Mouse (Mus musculus) G1E-ER4 (cell line): ENCODE data around the gene Rgs7. TPM values are rescaled to one million over a fixed set of nuclear protein-coding genes. Genes with fewer than 3 reads are reported as not detected.

Experiments used
- GATA1 ChIP-seq: IDR thresholded peaks from one replicate; pipeline ENCODE4 v1.8.0; 2012; ENCODE audit warnings: low read length, inconsistent platforms
- polyA plus RNA-seq: library from polyadenylated mRNA; stranded (reverse); fragments of >175 nt; gene quantifications from 2 replicates; pipeline ENCODE4 v1.2.3, GENCODE M21; 2012

Rgs7 gene
- polyA plus RNA-seq, 1 experiment: not detected

DNA sequence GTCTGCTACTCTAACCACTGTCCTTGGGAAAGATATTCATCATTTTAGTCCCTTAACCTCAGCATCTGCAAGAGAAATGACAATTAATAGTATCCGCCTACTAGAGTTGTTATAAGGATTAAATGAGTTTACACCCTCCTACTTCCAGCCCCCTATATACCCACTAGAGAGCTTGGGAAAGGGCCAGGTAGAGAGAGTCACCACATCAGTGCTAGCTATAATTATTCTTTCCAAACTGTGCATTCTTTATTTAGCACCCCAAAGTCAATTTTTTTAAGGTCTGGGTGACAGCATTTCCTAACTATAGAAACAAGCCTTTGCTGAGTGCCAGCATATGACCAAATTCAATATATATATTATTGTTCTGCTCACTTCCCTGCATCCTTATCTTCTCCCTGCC is 195.4 kb downstream of the Rgs7 start:
- no peak for TF ChIP-seq GATA1

DNA sequence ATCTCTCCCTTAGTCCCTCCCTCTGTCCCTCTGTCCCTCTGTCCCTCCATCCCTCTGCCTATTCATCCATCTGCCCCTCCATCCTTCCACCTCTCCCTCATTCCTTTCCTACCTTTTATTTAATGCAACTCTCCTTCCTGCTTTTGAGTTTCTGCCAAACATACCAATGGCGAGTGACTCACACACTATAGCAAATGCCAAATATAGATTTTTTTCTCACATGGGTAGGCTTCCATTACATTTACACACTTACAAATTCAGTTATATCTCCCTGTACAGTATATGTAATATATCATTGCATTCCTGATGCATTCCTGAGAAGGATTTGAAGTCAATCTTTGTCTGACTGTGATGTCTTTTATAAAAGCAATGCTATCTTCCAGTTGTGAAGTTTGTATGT is 202.2 kb downstream of the Rgs7 start:
- no peak for TF ChIP-seq GATA1

DNA sequence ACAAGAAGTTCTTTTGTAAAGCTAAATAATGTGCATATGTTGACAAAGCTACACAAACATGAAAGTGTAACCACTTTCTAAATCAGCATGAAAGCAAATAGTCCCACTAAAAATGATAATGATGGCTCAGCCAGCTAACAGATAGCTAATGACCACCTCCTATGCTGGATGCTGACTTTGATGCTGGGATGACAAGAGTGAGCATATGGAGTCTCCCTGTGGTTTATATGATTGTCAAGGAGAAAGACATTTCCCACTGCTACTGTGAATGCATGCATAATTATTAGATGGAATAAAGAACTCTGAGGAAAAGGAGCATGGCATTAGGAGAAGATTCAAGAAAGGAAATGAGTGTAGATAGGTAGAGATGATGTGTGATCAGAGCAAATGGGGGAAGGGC is 230.0 kb downstream of the Rgs7 start:
- TF ChIP-seq GATA1: no peak

DNA sequence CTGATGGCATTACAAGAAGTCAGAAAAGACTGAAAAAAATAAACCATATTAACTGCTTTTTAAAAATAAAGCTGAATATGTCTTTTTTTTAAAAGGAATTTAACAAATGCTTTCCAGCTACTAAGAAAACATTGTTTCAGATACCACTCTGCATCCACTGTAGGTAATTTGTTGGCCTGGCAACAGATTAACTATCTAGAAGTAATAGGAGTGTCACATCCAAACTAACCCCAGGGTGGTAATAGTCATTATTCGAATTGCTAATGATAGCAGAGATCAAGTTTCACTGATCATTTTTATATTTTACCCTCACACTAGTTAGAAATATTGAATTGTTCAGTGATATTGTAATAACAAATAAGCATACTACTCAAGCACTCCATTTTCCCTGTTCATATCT is 232.9 kb downstream of the Rgs7 start:
- TF ChIP-seq GATA1: no peak

DNA sequence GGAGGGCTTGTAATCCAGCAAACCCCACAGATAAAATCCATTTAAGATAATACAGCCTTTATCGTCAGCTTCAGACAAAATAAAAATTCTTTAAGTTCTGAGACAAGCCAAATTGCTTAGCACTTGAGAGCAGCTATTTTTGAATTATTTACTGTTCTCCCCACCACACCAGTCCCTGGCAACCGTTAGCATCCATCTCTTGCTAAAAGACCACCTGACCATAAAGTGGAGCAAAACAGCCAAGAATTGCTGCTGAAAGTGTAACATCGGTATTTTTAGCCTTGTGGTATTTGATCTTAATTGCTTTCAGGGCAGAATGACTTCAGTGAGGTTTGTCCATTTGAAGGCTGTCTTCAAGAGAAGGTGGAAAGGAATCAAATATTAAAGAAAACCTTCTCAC is 237.1 kb downstream of the Rgs7 start:
- TF ChIP-seq GATA1: no peak

DNA sequence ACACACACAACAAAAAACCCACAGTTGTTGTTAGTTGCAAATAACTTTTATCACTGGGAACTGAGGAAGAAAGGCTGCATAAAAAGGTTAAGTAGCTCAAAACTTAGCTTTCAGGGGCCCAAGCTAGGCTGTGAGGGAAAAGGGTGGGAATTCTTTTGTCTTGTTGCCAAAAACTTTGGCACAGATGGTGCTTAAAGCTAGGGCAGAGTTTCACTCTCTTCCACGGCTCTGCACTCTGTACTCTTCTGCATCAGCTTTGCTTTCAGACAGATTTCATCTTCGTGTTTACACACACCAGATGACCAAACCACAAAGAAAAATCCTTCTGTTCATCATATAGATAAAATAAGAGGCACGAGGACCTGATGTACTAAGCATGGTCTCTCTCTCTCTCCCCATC is 237.6 kb downstream of the Rgs7 start:
- no peak for TF ChIP-seq GATA1

DNA sequence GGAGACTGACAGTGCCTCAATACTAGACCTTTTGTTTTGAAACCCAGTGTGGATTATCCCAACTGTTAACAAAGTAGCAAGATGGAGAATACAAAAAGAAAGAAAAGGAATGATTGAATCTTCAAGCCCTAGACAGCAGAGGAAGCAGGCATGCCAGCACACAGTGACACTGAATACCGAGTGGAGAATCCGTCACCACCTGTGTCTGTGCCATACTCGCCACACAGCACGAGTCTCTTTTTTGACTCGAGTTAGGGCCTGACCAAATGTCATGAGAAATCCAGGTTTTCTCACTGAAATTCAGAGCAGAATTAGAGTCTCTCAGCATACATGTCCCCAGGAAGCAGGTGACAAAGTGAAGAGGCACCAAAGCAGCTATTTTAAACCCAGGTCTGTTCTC is 250.2 kb downstream of the Rgs7 start:
- no peak for TF ChIP-seq GATA1

DNA sequence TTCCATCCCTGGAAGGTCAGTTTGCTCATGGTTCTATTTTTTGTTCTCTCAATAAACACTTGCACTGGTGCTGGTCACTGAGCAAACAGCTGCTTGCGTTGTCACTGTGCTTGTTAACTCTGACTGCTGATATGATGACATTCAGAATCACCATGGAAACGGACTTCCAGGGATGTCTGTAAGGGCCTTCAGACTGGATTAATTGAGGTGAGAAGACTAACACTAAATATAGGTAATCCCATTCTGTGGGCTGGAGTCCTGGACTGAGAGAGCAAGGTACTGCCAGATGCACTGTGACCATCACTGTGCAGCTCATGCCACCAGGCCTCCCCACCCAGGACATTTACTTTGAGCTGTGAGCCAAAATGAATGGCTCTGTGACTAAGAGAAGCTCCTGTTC is 252.2 kb downstream of the Rgs7 start:
- no peak for TF ChIP-seq GATA1

DNA sequence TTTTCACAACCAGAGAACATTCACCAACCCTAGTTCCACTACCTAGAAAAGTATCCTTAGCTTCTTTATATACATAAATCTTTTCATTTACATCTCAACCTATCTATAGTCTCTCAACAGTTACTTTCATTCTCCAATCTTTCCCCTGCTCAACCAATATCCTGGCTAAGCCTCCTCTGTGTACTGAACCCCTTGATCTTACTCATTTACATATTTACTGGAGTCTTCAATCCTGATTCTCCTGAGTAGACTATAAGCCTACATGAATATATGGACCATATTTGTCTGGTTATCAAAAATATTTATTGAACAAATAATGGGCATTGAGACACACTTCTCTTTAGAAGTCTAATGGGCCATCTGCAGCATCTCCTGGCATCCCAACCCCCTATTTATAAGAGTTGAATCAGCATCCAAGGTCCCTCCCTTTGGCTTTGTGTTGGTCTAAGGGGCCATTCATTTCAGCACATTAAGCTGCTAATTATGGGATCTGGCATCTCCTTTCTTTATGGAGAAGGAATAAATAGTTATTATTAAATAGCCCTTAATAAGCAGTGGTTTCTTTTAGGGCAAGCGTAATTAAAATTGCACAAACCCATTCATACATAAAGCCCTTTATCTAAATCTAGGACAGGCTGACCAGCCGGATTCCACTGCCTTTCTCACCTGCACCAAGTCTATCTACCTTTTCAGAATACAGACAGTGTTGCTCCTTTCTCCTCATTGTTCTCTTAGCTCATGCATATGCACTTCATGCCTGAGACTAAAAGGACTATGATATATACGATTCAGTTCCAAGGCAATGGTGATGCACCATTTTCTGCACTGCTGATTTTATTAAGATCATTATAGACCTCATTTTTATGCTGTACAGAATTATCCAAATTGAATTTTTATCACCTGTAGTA is 270.5 kb downstream of the Rgs7 start:
- no peak for TF ChIP-seq GATA1

DNA sequence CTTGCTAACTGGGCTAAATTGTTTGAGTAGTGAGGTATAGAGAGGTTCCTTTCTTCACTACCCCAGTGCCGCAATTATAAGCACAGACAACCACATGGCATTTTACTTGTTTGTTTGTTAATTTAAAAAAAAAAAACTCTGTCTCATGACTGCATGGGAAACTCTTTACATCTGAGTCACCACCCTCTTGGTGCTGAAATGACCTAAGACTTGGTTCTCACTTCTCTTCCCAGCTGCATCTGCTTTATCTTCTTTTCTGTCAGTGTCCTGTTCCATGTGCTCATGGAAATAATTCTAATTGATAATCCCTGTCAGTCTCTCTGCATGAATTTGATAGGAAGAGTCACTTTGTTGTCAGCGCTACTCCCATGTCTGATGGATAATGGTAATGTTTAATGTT is 272.7 kb downstream of the Rgs7 start:
- TF ChIP-seq GATA1: no peak

DNA sequence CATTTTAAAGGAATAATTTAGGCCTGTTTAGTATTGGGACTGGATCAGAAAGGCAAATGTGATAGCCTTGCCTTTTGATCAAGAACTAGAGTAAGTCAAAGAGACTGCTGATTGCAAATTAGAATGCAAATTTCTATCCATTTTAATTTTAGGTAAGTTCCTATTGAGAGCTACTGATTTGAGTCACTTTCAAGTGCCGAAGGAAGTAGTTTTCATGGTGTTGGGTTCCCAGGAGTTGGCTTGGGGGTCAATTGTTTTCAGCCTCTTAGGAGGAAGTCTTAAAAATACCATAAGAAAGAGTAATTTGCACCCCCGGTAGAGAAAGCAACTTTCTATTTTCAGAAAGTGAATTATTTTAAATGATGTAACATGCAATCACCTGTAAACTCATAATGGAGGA is 285.3 kb downstream of the Rgs7 start:
- no peak for TF ChIP-seq GATA1

DNA sequence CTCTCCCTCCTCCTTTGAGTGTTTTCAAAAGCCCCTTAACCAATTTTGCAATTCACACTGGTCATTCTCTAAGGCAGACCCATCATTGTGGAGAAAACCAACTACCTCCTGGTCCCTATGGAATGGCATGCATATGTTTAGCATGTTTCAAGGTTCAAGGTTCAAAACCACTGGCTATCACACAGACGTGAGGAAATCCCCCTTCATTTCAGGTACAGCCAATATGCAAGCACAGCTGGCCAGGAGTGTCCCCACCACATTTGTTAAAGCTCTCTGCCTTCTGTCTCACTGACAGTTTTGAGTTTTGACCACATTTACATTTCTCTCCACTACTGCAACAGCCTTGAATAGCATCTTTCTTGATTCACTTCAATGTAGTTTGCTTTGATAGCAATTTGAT is 286.7 kb downstream of the Rgs7 start:
- TF ChIP-seq GATA1: no peak

DNA sequence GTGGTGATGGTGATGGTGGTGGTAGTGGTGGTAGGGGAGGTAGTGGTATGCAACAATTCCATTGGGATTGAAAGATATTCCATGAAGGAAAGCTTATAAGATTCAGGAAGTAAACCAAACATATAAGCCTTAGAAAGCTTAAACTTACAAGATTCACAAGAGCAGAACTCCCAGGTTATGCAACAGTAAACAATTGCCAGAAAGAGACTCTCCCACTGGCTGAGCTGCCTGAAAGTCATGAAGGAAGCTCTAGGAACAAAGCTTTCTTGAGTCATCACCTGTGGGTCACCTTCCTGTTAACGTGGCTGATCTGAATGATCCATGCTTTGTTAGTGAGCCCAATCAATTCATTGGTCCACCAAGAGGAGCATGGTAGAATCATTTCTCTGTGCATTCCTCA is 288.8 kb downstream of the Rgs7 start:
- no peak for TF ChIP-seq GATA1

DNA sequence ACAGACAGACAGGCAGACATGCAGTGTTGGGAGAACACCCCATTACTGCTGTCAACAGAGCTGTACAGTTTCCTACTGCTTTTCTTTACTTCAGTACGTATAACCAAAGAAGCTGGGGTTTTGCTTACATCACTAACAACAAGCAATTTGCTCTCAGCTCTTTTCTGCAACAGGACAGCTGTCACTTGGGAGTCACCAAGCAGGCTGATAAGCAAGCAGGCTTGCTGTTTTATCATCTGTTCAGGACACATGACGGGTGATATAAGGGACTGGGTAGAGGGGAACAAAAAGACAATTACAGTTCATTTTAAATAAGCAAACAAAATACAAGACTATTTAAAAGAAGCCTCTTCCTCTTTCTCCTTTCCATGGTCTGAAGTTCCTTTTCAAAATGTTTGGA is 289.4 kb downstream of the Rgs7 start:
- no peak for TF ChIP-seq GATA1

DNA sequence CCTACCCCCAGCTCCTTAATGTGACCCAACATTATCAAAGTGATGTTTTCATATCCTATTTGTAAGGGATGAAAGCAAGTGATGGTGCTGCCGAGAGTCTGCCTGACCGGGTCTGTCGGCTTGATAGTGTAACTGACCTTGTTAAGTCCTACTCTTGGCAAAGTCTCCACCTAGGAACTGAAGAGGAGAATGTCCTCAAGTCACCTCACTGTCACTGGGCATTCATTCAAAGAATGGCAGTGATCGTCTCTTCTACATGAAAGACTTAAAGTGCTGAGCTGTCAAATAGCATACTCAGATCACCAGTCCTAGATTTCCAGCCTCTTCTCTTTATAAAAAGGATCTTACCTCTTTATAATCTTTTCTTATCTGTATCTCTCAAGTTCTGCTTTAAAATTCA is 293.4 kb downstream of the Rgs7 start:
- TF ChIP-seq GATA1: no peak

DNA sequence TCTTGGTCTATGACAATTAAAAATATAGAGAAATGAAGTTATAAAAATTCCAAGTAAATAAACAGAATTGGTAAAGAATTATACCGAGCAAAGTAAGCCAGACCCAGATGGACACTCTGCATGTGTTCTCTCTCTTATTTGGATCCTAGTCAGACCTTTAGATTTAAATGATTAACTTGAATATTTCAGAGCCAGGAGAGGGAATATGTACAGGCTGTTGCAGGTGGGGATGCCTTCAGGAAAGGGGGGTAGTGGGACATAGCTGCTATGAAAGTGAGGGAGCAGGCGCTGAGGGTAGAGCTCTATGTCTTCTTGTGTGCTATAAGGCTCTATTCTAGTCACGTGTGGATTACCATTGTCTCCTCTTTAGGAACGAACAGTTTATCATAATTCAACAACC is 296.5 kb downstream of the Rgs7 start:
- no peak for TF ChIP-seq GATA1

DNA sequence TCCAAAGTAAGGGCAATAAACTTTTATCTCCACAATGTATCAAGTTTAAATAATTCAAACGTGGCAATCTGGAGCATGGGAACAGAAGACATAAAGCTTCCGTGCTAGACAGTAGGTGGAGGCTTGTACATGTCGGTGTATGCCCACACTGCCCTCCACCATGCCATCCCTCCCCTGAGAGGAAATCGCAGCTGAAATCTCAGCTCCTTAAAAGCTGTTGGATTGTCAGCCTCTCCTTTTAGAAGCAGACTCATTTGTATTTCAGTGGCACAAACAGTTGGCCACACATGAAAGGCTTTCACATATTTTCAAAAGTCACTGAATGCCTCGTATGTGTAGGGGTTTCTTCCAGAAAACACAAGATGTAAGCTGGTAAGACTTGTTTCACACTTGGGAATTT is 304.1 kb downstream of the Rgs7 start:
- no peak for TF ChIP-seq GATA1

DNA sequence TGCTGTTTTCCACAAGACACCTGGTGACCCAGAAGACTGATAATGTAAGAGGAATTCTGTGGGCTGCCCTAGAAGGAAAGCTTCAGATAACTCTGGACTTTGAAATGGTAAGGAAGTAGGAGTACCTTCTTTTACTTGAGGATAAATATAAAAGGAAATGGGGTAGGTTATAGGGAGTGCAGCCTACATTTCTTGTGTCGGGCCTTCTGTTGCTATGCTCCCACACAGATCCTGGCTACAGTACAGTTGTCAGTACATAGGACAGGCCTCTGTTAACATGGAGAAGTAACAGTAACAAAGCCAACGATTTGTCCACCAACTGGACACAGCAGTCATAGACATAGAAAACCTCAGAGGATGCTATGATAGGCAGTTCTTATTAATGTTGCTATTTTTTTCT is 307.1 kb downstream of the Rgs7 start:
- no peak for TF ChIP-seq GATA1

DNA sequence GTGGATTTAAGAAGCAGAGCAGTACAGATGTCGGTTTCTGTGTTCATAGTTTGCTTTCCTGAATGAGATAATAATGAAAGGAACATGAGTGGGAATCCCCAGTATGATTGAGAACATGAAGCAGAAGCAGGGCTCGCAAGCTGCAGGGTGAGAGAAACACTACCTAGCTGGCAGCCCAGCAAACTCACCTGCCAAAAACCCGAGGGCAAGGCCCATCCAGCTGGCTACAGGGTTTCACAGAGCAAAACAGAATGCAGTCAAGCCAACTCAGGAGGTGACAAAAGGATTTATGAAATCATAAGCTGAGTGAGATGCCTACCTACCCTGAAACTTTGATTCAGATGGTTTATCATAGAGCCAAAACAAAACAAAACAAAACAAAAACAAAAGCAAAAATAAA is 307.6 kb downstream of the Rgs7 start:
- TF ChIP-seq GATA1: no peak
